12 mouse cellular contexts compared by ENCODE assay signal in the genomic region with DNA sequence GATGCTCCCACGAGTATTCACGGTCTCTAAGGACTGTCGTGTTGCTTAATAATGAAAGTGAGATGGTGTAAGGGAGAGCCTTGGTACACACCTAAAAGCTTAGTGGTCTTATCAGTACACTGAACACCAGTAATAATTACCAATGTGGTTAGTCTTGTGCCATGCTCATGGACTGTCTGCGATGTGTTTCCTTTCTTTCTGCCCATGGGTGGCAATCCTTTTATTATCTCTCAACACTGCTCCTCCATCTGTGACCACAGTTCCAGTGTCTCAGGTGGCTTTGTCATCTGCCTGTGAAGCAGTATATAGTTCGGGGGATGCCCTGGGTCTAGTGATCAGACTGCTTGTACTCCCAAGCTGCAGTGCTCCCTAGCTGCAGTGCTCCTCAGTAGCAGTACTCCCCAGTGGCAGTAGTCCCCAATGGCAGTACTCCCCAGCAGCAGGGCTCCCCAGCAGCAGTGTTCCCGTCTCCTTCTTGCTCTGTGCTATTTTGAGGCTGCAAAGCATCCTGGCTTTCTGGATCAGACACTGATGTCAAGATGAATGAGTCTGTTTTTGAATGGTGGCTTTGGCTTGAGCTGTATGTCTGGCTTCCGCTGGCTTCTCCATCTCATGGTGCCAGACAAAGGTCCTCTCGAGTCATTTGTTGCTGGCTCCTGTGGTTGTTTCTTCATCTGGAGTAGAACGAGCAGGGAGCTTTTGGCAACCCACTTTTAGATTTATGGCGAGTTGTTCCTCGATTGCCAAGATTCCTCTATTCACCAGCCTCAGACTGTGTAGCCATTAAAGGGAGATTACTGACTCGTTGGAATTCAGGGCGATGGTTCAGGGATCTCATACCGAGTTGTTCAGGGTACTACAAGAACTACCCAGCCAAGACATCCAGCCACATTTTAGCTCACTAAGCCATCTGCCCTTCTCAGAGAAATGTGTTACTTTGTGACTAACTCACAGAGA.
A peak's percentile ranks its signal among the peaks of the same experiment; 100 is the strongest.
DNase-seq lines count a peak whose midpoint lies in the region; ATAC-seq and TF ChIP-seq lines count a peak whose summit lies in the region.
"Had no signal": no experiment of that assay in that cellular context is flagged by ENCODE, and none has a peak within 500 bp of the region (broad histone marks: within the 10 kb centered on the region; RNA-seq: fewer than 3 reads in every experiment).

No protein-coding gene starts in this region.

- no peaks in the 10 kb centered on the region for H3K36me3 ChIP-seq in embryonic facial prominence, embryonic 14.5 days (ENCODE audit: control insufficient read depth, insufficient read depth, low read length)
- H3K36me3 ChIP-seq in embryonic facial prominence, embryonic 10.5 days (replicated peaks) = no peaks in the 10 kb centered on the region
- H3K36me3 ChIP-seq: heart, embryonic 10.5 days had no signal

- no peak overlapping the region for H3K27ac ChIP-seq in embryonic facial prominence, embryonic 14.5 days (replicated peaks; ENCODE audit: low read depth, low read length)
- no peak overlapping the region for H3K27ac ChIP-seq in embryonic facial prominence, embryonic 10.5 days (replicated peaks)
- H3K27ac ChIP-seq: heart, embryonic 10.5 days had no signal

- H3K27me3 ChIP-seq in embryonic facial prominence, embryonic 14.5 days (replicated peaks; ENCODE audit: control insufficient read depth, insufficient read depth, low read length) = no peaks in the 10 kb centered on the region
- no peaks in the 10 kb centered on the region for H3K27me3 ChIP-seq in embryonic facial prominence, embryonic 10.5 days (replicated peaks; ENCODE audit: low read depth, poor library complexity, severe bottlenecking)

- no peak for TF ChIP-seq POLR2A in brain, embryonic 14.5 days (IDR thresholded peaks at IDR 0.05; ENCODE audit: borderline replicate concordance, extremely low read depth, insufficient read depth, insufficient read length, poor library complexity, severe bottlenecking)

- intact Hi-C loops in gastrocnemius, postnatal 36 days (cut with DNase I) = no loop called here

- H3K4me1 ChIP-seq in embryonic facial prominence, embryonic 14.5 days (ENCODE audit: control insufficient read depth, insufficient read depth, low read length) = peaks cover 8% of the 10 kb centered on the region; the same call in 1 of the 2 replicates
- peaks cover 15% of the 10 kb centered on the region for H3K4me1 ChIP-seq in embryonic facial prominence, embryonic 10.5 days
- H3K4me1 ChIP-seq: heart, embryonic 10.5 days had no signal

- no peaks in the 10 kb centered on the region for H3K9me3 ChIP-seq in embryonic facial prominence, embryonic 14.5 days (ENCODE audit: control insufficient read depth, low read length)
- no peaks in the 10 kb centered on the region for H3K9me3 ChIP-seq in embryonic facial prominence, embryonic 10.5 days
- H3K9me3 ChIP-seq: heart, embryonic 10.5 days had no signal

- DNase-seq in embryonic facial prominence, embryonic 14.5 days (ENCODE audit: low spot score) = no peak
- DNase-seq in embryonic facial prominence, embryonic 10.5 days (ENCODE audit: low spot score) = no peak
- peak; percentile 15 to 19 for DNase-seq in layer of hippocampus, postnatal 36 days
- no peak for DNase-seq in layer of hippocampus, postnatal 25 days (ENCODE audit: extremely low spot score in 1 of 2, low spot score in 1 of 2)
- DNase-seq in brain, embryonic 14.5 days (ENCODE audit: low read depth) = peak; percentile 84
- DNase-seq in lung, postnatal 14 days = peak; percentile 18
- DNase-seq in gastrocnemius, postnatal 36 days = no peak
- no peak for DNase-seq in cerebellum, adult 11-12 months
- DNase-seq: midbrain, embryonic 14.5 days; thymus, adult 2 months had no signal

- no peak overlapping the region for H3K4me2 ChIP-seq in embryonic facial prominence, embryonic 14.5 days (ENCODE audit: low read depth, low read length)

- WGBS in embryonic facial prominence, embryonic 14.5 days = 85% methylated on average over 14 of the region's 14 CpGs
- WGBS in embryonic facial prominence, embryonic 10.5 days = 89% methylated on average over 14 of the region's 14 CpGs

- ATAC-seq in embryonic facial prominence, embryonic 14.5 days (ENCODE audit: low read depth) = peak; percentile 35; the same call in 1 of the 2 replicates
- ATAC-seq: intestine, embryonic 16.5 days had no signal

- H3K9ac ChIP-seq in embryonic facial prominence, embryonic 14.5 days (ENCODE audit: low read depth, low read length) = no peak overlapping the region

- H3K4me3 ChIP-seq in embryonic facial prominence, embryonic 14.5 days (ENCODE audit: low read depth, low read length) = no peak overlapping the region
- no peak overlapping the region for H3K4me3 ChIP-seq in embryonic facial prominence, embryonic 10.5 days
- H3K4me3 ChIP-seq: heart, embryonic 10.5 days had no signal

- TF ChIP-seq CTCF in brain, embryonic 14.5 days (IDR thresholded peaks at IDR 0.05; ENCODE audit: borderline replicate concordance, extremely low read depth, insufficient read depth, insufficient read length) = no peak

Comparison
In these comparisons a context has a peak if more than half of its experiments do, and no peak if none do; other contexts are left out.
1. DNase-seq: peak in layer of hippocampus, postnatal 36 days (2 of 2), brain, embryonic 14.5 days (single experiment) and lung, postnatal 14 days (single experiment); none in embryonic facial prominence, embryonic 14.5 days (single experiment), embryonic facial prominence, embryonic 10.5 days (single experiment), layer of hippocampus, postnatal 25 days (0 of 2), gastrocnemius, postnatal 36 days (0 of 2) and cerebellum, adult 11-12 months (single experiment).